ENCODE assay signal across 7 mouse cellular contexts in the genomic region with DNA sequence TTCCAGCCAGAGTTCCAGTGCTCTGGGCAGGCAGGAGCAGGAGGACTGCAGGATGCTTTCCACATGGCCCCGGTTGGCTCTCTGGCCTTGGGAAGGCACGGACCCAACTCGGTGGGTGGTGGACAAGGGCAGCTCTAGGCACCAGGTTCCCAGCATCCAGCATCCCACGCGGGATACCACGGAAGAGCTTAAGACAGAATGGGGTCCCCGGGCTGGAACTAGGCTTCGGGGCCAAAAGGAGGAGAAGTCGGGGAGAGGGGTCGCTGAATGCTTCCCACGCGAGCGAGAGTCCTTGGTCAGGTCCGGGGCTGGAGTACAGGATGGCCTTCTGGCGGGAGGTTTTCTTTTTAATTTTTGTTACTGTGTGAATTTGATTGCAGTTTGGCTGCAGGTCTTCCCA. TPM values are rescaled to one million over a fixed set of nuclear protein-coding genes. Genes with fewer than 3 reads are reported as not detected.
A peak's percentile ranks its signal among the peaks of the same experiment; 100 is the strongest.
DNase-seq lines count a peak whose midpoint lies in the region; ATAC-seq and TF ChIP-seq lines count a peak whose summit lies in the region.
"Not testable (repeated sequence)": the region's sequence is repeated elsewhere in the genome, so short reads cannot be mapped to it uniquely, and the experiment has no call there.

No protein-coding gene starts in this region.

- H3K27ac ChIP-seq in bone marrow macrophage, adult 2 months (ENCODE audit: insufficient read depth, low read depth, low read length); forebrain, embryonic 10.5 days; heart, embryonic 13.5 days (replicated peaks); intestine, embryonic 15.5 days; limb, embryonic 15.5 days; midbrain, embryonic 11.5 days (ENCODE audit: low read depth, low read length); olfactory bulb, adult 2 months (ENCODE audit: insufficient read depth, low read depth, low read length): not testable (repeated sequence)

- not testable (repeated sequence) for ATAC-seq in heart, embryonic 13.5 days (ENCODE audit: extremely low read depth, insufficient number of reproducible peaks, low FRiP score, low TSS enrichment); intestine, embryonic 15.5 days; limb, embryonic 15.5 days (ENCODE audit: insufficient number of reproducible peaks, low FRiP score, low TSS enrichment, low read depth); midbrain, embryonic 11.5 days (ENCODE audit: low FRiP score)

- H3K4me1 ChIP-seq in bone marrow macrophage, adult 2 months (ENCODE audit: control insufficient read depth, insufficient read depth, low read length); forebrain, embryonic 10.5 days; heart, embryonic 13.5 days; intestine, embryonic 15.5 days (replicated peaks); limb, embryonic 15.5 days; midbrain, embryonic 11.5 days (ENCODE audit: control insufficient read depth, insufficient read depth, low read length); olfactory bulb, adult 2 months (ENCODE audit: control insufficient read depth, insufficient read depth, low read length): not testable (repeated sequence)

- not testable (repeated sequence) for DNase-seq in forebrain, embryonic 10.5 days (ENCODE audit: extremely low spot score, low spot score)
- peak; percentile 49 for DNase-seq in midbrain, embryonic 11.5 days (ENCODE audit: low spot score, missing footprints)

- TF ChIP-seq CTCF in bone marrow macrophage, adult 2 months (IDR thresholded peaks at IDR 0.05; ENCODE audit: low read depth, low read length); olfactory bulb, adult 2 months (IDR thresholded peaks at IDR 0.05; ENCODE audit: insufficient read depth, low read depth, low read length): not testable (repeated sequence)

- H3K27me3 ChIP-seq in forebrain, embryonic 10.5 days (ENCODE audit: poor library complexity, severe bottlenecking); heart, embryonic 13.5 days (replicated peaks); intestine, embryonic 15.5 days (replicated peaks); limb, embryonic 15.5 days; midbrain, embryonic 11.5 days (ENCODE audit: control insufficient read depth, insufficient read depth, low read length): not testable (repeated sequence)

- not testable (repeated sequence) for H3K9me3 ChIP-seq in forebrain, embryonic 10.5 days; heart, embryonic 13.5 days; intestine, embryonic 15.5 days; limb, embryonic 15.5 days; midbrain, embryonic 11.5 days (ENCODE audit: control insufficient read depth, low read length)

- TF ChIP-seq POLR2A in bone marrow macrophage, adult 2 months (IDR thresholded peaks at IDR 0.05; ENCODE audit: borderline replicate concordance, low read depth, low read length); olfactory bulb, adult 2 months (IDR thresholded peaks at IDR 0.05; ENCODE audit: insufficient read depth, low read depth, low read length): not testable (repeated sequence)

- WGBS in forebrain, embryonic 10.5 days = 26% methylated on average over 15 of the region's 15 CpGs
- WGBS in heart, embryonic 13.5 days = 7% methylated on average over 14 of the region's 15 CpGs
- 5% methylated on average over 15 of the region's 15 CpGs for WGBS in intestine, embryonic 15.5 days
- 14% methylated on average over 15 of the region's 15 CpGs for WGBS in limb, embryonic 15.5 days
- 19% methylated on average over 13 of the region's 15 CpGs for WGBS in midbrain, embryonic 11.5 days
- 20% methylated on average over 15 of the region's 15 CpGs for WGBS in olfactory bulb, adult 2 months

- not testable (repeated sequence) for H3K36me3 ChIP-seq in forebrain, embryonic 10.5 days (replicated peaks); heart, embryonic 13.5 days; intestine, embryonic 15.5 days; limb, embryonic 15.5 days; midbrain, embryonic 11.5 days (ENCODE audit: control insufficient read depth, insufficient read depth, low read length)

- peak overlapping the region; percentile 63 for H3K4me3 ChIP-seq in bone marrow macrophage, adult 2 months (ENCODE audit: insufficient read depth, low read length)
- peak overlapping the region; percentile 51 for H3K4me3 ChIP-seq in forebrain, embryonic 10.5 days
- peak overlapping the region; percentile 56 for H3K4me3 ChIP-seq in heart, embryonic 13.5 days
- H3K4me3 ChIP-seq in intestine, embryonic 15.5 days (replicated peaks) = peak overlapping the region; percentile 43
- peak overlapping the region; percentile 43 for H3K4me3 ChIP-seq in limb, embryonic 15.5 days
- peak overlapping the region; percentile 27 for H3K4me3 ChIP-seq in midbrain, embryonic 11.5 days (ENCODE audit: low read depth, low read length)
- peak overlapping the region; percentile 53 for H3K4me3 ChIP-seq in olfactory bulb, adult 2 months (ENCODE audit: insufficient read depth, low read depth, low read length)

- H3K4me2 ChIP-seq in heart, embryonic 13.5 days = peak overlapping the region; percentile 59
- peak overlapping the region; percentile 45 for H3K4me2 ChIP-seq in intestine, embryonic 15.5 days (replicated peaks)
- peak overlapping the region; percentile 34 for H3K4me2 ChIP-seq in limb, embryonic 15.5 days
- peak overlapping the region; percentile 22; the same call in 1 of the 2 replicates for H3K4me2 ChIP-seq in midbrain, embryonic 11.5 days

- peak overlapping the region; percentile 76 for H3K9ac ChIP-seq in heart, embryonic 13.5 days
- not testable (repeated sequence) for H3K9ac ChIP-seq in intestine, embryonic 15.5 days; midbrain, embryonic 11.5 days (ENCODE audit: low read length)
- peak overlapping the region; percentile 26; the same call in 1 of the 2 replicates for H3K9ac ChIP-seq in limb, embryonic 15.5 days

RNA-seq across cellular contexts. Expression of gene Gm14295, which starts 0.4 kb away (rescaled TPM):
- 2.7 and 11.1 TPM in 2 replicates for polyA plus RNA-seq in bone marrow macrophage, adult 2 months (2012; ENCODE audit: insufficient read depth, insufficient read length, missing spikeins)
- 12.3 and 18.5 TPM in 2 replicates for polyA plus RNA-seq in forebrain, embryonic 10.5 days (2016; fragmentation: Nextera tagmentation; extraction: Ambion mirVana)
- 15.1 and 17.1 TPM in 2 replicates for polyA plus RNA-seq in heart, embryonic 13.5 days (2015; fragmentation: Nextera tagmentation; extraction: Ambion mirVana)
- polyA plus RNA-seq in intestine, embryonic 15.5 days (2015; fragmentation: Nextera tagmentation; extraction: Ambion mirVana) = 11.2 and 11.3 TPM in 2 replicates
- polyA plus RNA-seq in limb, embryonic 15.5 days (2015; fragmentation: Nextera tagmentation; extraction: Ambion mirVana) = 12.0 and 14.5 TPM in 2 replicates
- 11.2 and 13.2 TPM in 2 replicates for polyA plus RNA-seq in midbrain, embryonic 11.5 days (2014; fragmentation: Nextera tagmentation; extraction: Ambion mirVana)
- polyA plus RNA-seq in olfactory bulb, adult 2 months (2012; ENCODE audit: insufficient read depth, insufficient read length, low replicate concordance, missing spikeins) = not detected in 2 replicates

RNA-seq across cellular contexts. Expression of gene Gm14408, which starts 32.2 kb away (rescaled TPM):
- polyA plus RNA-seq in bone marrow macrophage, adult 2 months (2012; ENCODE audit: insufficient read depth, insufficient read length, missing spikeins) = not detected in 2 replicates
- not detected in 2 replicates for polyA plus RNA-seq in forebrain, embryonic 10.5 days (2016; fragmentation: Nextera tagmentation; extraction: Ambion mirVana)
- not detected in 2 replicates for polyA plus RNA-seq in heart, embryonic 13.5 days (2015; fragmentation: Nextera tagmentation; extraction: Ambion mirVana)
- not detected in 2 replicates for polyA plus RNA-seq in intestine, embryonic 15.5 days (2015; fragmentation: Nextera tagmentation; extraction: Ambion mirVana)
- not detected in 2 replicates for polyA plus RNA-seq in limb, embryonic 15.5 days (2015; fragmentation: Nextera tagmentation; extraction: Ambion mirVana)
- not detected in 2 replicates for polyA plus RNA-seq in midbrain, embryonic 11.5 days (2014; fragmentation: Nextera tagmentation; extraction: Ambion mirVana)
- not detected in 2 replicates for polyA plus RNA-seq in olfactory bulb, adult 2 months (2012; ENCODE audit: insufficient read depth, insufficient read length, low replicate concordance, missing spikeins)
